Mouse (Mus musculus) hindbrain, embryonic 10.5 days (tissue): ENCODE results near the gene Erf. TPM values are rescaled to one million over a fixed set of nuclear protein-coding genes. Genes with fewer than 3 reads are reported as not detected.
A peak's percentile ranks its signal among the peaks of the same experiment; 100 is the strongest.
"Not testable (repeated sequence)": the region's sequence is repeated elsewhere in the genome, so short reads cannot be mapped to it uniquely, and the experiment has no call there.

Source experiments
- DNase-seq: peaks from one replicate; pipeline ENCODE4 v3.0.0-alpha.2; 2017; ENCODE audit warnings: low spot score
- H3K27ac ChIP-seq: fragments of 300-500 bp; sonication (generic); 2 replicates; pipeline ENCODE4 v1.5.1; 2016; ENCODE audit warnings: mild to moderate bottlenecking, moderate library complexity
- H3K27me3 ChIP-seq: fragments of 300-500 bp; sonication (generic); 2 replicates; pipeline ENCODE4 v1.6.1; 2016; ENCODE audit warnings: mild to moderate bottlenecking; ENCODE audit not compliant: poor library complexity, insufficient read depth, severe bottlenecking
- H3K36me3 ChIP-seq: fragments of 300-500 bp; sonication (generic); 2 replicates; pipeline ENCODE4 v1.6.1; 2016; ENCODE audit warnings: mild to moderate bottlenecking, moderate library complexity
- H3K4me1 ChIP-seq: fragments of 300-500 bp; sonication (generic); replicated peaks from 2 replicates; pipeline ENCODE4 v1.6.1; 2016; ENCODE audit warnings: mild to moderate bottlenecking
- H3K4me3 ChIP-seq: fragments of 300-500 bp; sonication (generic); 2 replicates; pipeline ENCODE4 v1.5.1; 2016; ENCODE audit warnings: mild to moderate bottlenecking, moderate library complexity
- H3K9me3 ChIP-seq: fragments of 300-500 bp; sonication (generic); 2 replicates; pipeline ENCODE4 v1.6.1; 2016; ENCODE audit warnings: mild to moderate bottlenecking, moderate library complexity
- WGBS: fragments of 180-500 bp; shearing (Covaris S2); methylation state at CpG from one replicate; pipeline ENCODE4 v1.1.7; 2016; 5-methylcytosine and 5-hydroxymethylcytosine counted together
- polyA plus RNA-seq: library from polyadenylated mRNA; unstranded; fragments of >200 nt; fragmentation: Nextera tagmentation; extraction: Ambion mirVana; gene quantifications from 2 replicates; pipeline ENCODE4 v1.2.1, GENCODE M21; 2016

The Erf gene
- polyA plus RNA-seq, 1 experiment from 2014 or later = 8.6 TPM

GRCm38 (mm10) chr7:25269545-25270271 lies 19.1 kb upstream of the Erf start:
- WGBS = 79% methylated on average over 8 of the region's 8 CpGs
- H3K27ac ChIP-seq = peak overlapping the region; percentile 50; the same call in 1 of the 2 replicates
- H3K4me3 ChIP-seq = peak overlapping the region; percentile 91; the same call in 1 of the 2 replicates
- H3K4me1 ChIP-seq = peaks cover 53% of the 10 kb centered on the region
- 0 out of 2 replicates have a peak, but pooled peaks cover 1% of the 10 kb centered on the region for H3K27me3 ChIP-seq
- no peaks in the 10 kb centered on the region for H3K9me3 ChIP-seq
- no peak for DNase-seq
- H3K36me3 ChIP-seq = peaks cover 31% of the 10 kb centered on the region

- WGBS = 51% methylated on average over 4 of the region's 4 CpGs
- no peak for DNase-seq
- peak overlapping the region; percentile 95 for H3K27ac ChIP-seq
Measured at GRCm38 (mm10) chr7:25269029-25269428, 18.5 kb upstream of the Erf start.

GRCm38 (mm10) chr7:25268588-25268987 lies 18.0 kb upstream of the Erf start:
- WGBS = 7% methylated on average over 7 of the region's 7 CpGs
- peaks cover 56% of the 10 kb centered on the region for H3K4me1 ChIP-seq

More at GRCm38 (mm10) chr7:25269029-25269428, 18.5 kb upstream of the Erf start:
- no peaks in the 10 kb centered on the region for H3K9me3 ChIP-seq
- H3K4me3 ChIP-seq = peak overlapping the region; percentile 91
- 0 out of 2 replicates have a peak, but pooled peaks cover 7% of the 10 kb centered on the region for H3K27me3 ChIP-seq
- H3K4me1 ChIP-seq = peaks cover 53% of the 10 kb centered on the region
- H3K36me3 ChIP-seq = peaks cover 31% of the 10 kb centered on the region

GRCm38 (mm10) chr7:25267751-25268463 lies 17.3 kb upstream of the Erf start:
- H3K36me3 ChIP-seq = peaks cover 22% of the 10 kb centered on the region
- WGBS = under 1% methylated on average over 33 of the region's 33 CpGs
- H3K4me1 ChIP-seq = peaks cover 50% of the 10 kb centered on the region

More at GRCm38 (mm10) chr7:25268588-25268987, 18.0 kb upstream of the Erf start:
- Histone ChIP-seq H3K9me3 (no peaks in the 10 kb centered on the region), H3K36me3 (peaks cover 29% of the 10 kb centered on the region), H3K4me3 (peak overlapping the region; percentile 91), H3K27ac (peak overlapping the region; percentile 95), H3K27me3 (0 out of 2 replicates have a peak, but pooled peaks cover 7% of the 10 kb centered on the region)
- no peak for DNase-seq

GRCm38 (mm10) chr7:25267301-25267750 lies 16.8 kb upstream of the Erf start, which contains the start of gene Cic:
TSS of gene Cic (plus strand) at chr7:25267704.
- under 1% methylated on average over 29 of the region's 29 CpGs for WGBS
- 0 out of 2 replicates have a peak, but pooled peaks cover 7% of the 10 kb centered on the region for H3K27me3 ChIP-seq
- H3K27ac ChIP-seq = peak within 1 kb of the TSS; percentile 95
- H3K4me3 ChIP-seq = peak within 1 kb of the TSS; percentile 91
- no peaks in the 10 kb centered on the region for H3K9me3 ChIP-seq
- peak; percentile 99 for DNase-seq
- peaks cover 50% of the 10 kb centered on the region for H3K4me1 ChIP-seq
- peaks cover 17% of the 10 kb centered on the region for H3K36me3 ChIP-seq

More at GRCm38 (mm10) chr7:25267751-25268463, 17.3 kb upstream of the Erf start:
- no peaks in the 10 kb centered on the region for H3K9me3 ChIP-seq
- 0 out of 2 replicates have a peak, but pooled peaks cover 7% of the 10 kb centered on the region for H3K27me3 ChIP-seq
- peak; percentile 99 for DNase-seq
- H3K4me3 ChIP-seq = peak overlapping the region; percentile 91
- peak overlapping the region; percentile 95 for H3K27ac ChIP-seq

GRCm38 (mm10) chr7:25266180-25266962 lies 15.8 kb upstream of the Erf start:
- H3K9me3 ChIP-seq = no peaks in the 10 kb centered on the region
- peak overlapping the region; percentile 91 for H3K4me3 ChIP-seq
- no peak for DNase-seq
- 0 out of 2 replicates have a peak, but pooled peaks cover 7% of the 10 kb centered on the region for H3K27me3 ChIP-seq
- peaks cover 7% of the 10 kb centered on the region for H3K36me3 ChIP-seq
- WGBS = 92% methylated on average over 8 of the region's 8 CpGs
- H3K27ac ChIP-seq = peak overlapping the region; percentile 95; the same call in 1 of the 2 replicates
- H3K4me1 ChIP-seq = peaks cover 49% of the 10 kb centered on the region

- WGBS = 95% methylated on average over 5 of the region's 5 CpGs
- peaks cover 43% of the 10 kb centered on the region for H3K4me1 ChIP-seq
- H3K4me3 ChIP-seq = not testable (repeated sequence)
Measured at GRCm38 (mm10) chr7:25265743-25266142, 15.2 kb upstream of the Erf start.

GRCm38 (mm10) chr7:25263968-25264870 lies 13.7 kb upstream of the Erf start:
- H3K4me3 ChIP-seq = no peak overlapping the region
- 21% methylated on average over 17 of the region's 17 CpGs for whole genome bisulfite sequencing

More at GRCm38 (mm10) chr7:25265743-25266142, 15.2 kb upstream of the Erf start:
- H3K27me3 ChIP-seq, H3K9me3 ChIP-seq, H3K36me3 ChIP-seq, DNase-seq, H3K27ac ChIP-seq: not testable (repeated sequence)

GRCm38 (mm10) chr7:25261896-25262295 lies 11.3 kb upstream of the Erf start:
- Histone ChIP-seq H3K9me3 (no peaks in the 10 kb centered on the region), H3K27me3 (0 out of 2 replicates have a peak, but pooled peaks cover 7% of the 10 kb centered on the region), H3K36me3 (no peaks in the 10 kb centered on the region), H3K27ac (no peak overlapping the region), H3K4me3 (no peak overlapping the region), H3K4me1 (peaks cover 14% of the 10 kb centered on the region)
- 86% methylated on average over 1 of the region's 1 CpGs for WGBS
- DNase-seq = no peak

More at GRCm38 (mm10) chr7:25263968-25264870, 13.7 kb upstream of the Erf start:
- DNase-seq = no peak
- Histone ChIP-seq H3K4me1 (peaks cover 27% of the 10 kb centered on the region), H3K27ac (no peak overlapping the region), H3K9me3 (no peaks in the 10 kb centered on the region), H3K27me3 (0 out of 2 replicates have a peak, but pooled peaks cover 7% of the 10 kb centered on the region), H3K36me3 (no peaks in the 10 kb centered on the region)

GRCm38 (mm10) chr7:25251822-25252221 lies 1.3 kb upstream of the Erf start:
- WGBS = 23% methylated on average over 8 of the region's 8 CpGs
- Histone ChIP-seq H3K4me3 (peak overlapping the region; percentile 85), H3K36me3 (0 out of 2 replicates have a peak, but pooled peaks cover 3% of the 10 kb centered on the region), H3K9me3 (no peaks in the 10 kb centered on the region), H3K27me3 (no peaks in the 10 kb centered on the region), H3K27ac (peak overlapping the region; percentile 97), H3K4me1 (peaks cover 49% of the 10 kb centered on the region)
- DNase-seq = no peak

- H3K9me3 ChIP-seq = no peaks in the 10 kb centered on the region
- 2% methylated on average over 22 of the region's 22 CpGs for WGBS
- peaks cover 55% of the 10 kb centered on the region for H3K4me1 ChIP-seq
- H3K27ac ChIP-seq = peak overlapping the region; percentile 97
- H3K36me3 ChIP-seq = peaks cover 9% of the 10 kb centered on the region
- DNase-seq = peak; percentile 77
- no peaks in the 10 kb centered on the region for H3K27me3 ChIP-seq
- peak overlapping the region; percentile 85 for H3K4me3 ChIP-seq
Measured at GRCm38 (mm10) chr7:25251071-25251791, 670 bp upstream of the Erf start.
